Mouse (Mus musculus) liver (tissue): ENCODE measurements at regions not wholly inside any gene's neighbourhood (a gene's known extent, or its start where the extent isn't known, plus 50 kb on each side); places are given as distances from the start of the nearest gene placed in this dataset.

Experiments
- DNase-seq: peaks from one replicate; pipeline ENCODE4 v3.0.0-alpha.2; 2020; ENCODE audit warnings: mixed read lengths

DNA sequence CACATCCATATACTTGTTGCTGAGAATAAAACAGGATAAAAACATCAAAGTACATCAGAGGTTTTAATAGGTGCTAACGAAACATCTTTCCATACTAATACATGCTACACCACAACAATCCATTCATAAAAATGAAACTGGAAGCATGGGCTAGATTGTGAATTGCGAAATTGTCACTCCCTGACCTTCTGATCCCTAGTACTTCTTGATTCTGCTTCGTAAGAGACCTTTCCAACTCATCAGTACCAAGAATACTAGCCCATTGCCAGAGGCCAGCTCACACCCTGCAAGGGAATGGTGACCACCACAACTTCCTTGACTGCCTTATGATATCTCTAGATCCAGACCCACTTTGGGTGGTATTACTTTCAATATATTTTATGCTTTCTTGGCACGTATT is 177.3 kb upstream of the Cdyl start:
- DNase-seq = no peak

DNA sequence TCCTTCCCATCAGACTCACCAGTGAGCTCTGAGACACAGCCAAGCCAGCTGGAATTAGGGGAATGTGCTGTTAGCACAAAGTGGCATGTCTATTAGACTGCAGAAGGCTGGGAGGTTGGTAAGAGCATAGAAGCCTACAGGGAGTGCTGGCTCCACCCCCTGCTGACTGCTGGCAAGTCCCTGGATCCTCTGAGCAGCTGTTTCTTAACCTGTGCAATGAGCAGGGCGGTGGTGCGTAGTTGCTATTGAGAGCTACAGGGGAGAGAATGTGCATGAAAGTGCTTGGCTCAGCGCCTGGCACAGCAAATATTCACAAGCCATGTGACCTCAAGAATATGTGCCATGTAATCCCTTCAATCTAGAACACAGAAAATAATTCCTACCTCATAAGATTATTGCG is 173.5 kb upstream of the Cdyl start:
- DNase-seq = no peak

DNA sequence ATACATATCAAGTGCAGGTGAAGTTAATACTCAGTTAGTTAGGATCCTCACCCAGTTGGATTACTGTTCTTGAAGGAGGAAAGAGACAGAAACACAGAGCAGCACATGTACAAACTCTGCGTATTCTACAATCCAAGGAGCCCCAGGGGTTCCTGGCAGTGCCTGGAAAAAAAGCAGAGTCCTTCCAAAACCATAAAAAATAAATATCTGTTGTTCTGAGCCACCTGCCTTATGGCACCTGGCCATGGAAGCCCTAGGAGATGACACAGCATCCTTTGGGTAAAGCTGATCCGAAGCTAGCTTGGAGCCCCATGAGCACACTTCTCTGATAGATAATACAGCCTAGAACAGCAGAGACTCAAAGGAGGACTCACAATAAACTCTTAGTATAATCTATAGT is 159.9 kb upstream of the Cdyl start:
- no peak for DNase-seq

DNA sequence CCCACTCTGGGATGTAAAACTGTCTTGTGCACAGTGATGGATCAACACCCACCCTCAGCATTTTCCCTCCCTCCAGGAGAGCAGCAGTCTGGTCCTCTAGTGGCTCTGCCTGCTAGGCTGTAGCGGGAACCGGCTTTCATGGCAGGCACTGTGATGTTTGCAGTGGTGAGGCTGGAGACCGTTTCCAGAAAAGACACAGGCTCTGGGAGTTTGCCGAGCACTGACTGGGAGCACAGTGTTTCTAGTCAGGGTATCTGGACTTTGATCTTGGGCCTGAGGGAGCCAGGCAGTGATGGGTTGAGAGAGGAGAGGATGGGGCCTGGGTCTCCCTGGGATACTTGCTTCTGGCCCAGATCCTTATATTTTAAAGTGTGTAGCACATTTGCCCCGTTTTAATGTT is 158.7 kb upstream of the Cdyl start:
- no peak for DNase-seq

DNA sequence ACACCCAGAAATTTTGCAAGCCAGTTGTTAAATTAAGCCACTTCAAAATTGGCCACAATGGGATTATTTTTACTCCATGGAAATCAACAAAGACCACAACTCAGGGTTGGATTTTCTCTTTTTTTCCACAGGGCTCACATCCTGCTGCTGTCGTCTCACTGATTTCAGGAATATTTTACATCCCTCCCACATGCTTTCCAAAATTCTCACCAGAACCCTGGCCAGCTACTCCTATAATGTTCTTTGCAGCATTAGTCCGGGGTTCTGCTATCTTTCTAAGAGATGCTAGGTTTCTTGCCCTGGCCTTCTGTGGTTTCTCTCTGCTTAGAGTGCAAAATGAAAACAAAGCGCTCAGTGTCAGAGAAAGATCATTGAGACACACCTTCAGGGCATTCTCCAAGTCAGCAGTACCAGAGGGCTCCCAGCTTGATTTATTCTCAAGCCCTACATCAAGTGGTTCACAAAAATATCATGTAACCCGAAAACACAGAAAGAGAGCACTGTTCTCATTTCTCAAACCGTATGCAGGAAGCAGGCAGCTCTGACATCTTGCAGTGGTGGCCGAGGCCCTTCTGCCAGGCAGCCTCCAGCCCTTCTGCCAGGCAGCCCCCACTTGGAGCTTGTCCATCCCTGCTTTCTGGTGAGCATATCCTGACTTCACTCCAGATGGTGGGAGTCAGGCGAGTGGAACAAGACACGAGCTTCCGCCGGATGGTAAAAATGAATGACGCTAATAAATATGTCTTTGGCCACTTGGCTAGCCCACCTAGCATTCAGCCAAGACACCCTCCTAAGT is 158.1 kb upstream of the Cdyl start:
- DNase-seq = no peak

DNA sequence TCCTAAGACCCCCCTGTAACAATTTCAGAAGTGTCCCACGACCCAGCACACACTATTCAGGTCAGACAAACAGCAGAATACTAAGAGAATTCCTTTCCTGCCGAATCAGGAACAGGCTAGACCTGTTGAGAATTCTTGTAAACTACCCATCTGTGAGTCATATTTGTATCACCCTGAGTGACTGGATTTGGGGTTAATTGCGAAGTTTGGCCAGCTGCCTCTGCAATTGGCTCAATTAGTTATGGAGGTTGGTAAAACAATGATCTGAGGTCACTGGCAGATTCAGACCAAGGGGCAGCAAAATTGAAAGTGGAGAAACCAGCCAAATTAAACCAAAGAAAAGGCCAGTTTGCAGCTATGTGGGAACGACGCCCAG is 157.5 kb upstream of the Cdyl start:
- no peak for DNase-seq

DNA sequence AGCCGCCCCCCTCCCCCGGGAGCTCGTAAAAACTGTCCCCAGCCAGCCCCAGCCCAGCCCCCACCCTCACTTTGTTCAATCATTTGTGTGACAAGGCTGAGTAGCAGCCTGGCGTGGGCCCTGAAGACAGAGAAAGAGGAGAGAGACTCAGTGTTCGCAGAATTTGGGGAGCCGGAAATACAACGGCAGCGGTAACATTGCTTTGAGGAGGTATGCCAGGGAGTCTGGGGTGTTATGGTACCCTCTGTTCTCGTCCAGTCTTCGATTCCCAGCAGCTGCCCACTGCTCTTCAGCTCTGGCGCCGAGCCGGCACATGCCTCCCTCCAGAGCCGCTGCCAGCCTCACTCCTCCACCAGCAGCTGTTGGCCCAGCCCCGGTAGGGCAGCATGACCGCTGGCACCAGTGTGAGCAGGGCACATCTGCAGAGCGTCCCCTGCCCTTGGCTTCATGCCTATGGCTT is 156.2 kb upstream of the Cdyl start:
- DNase-seq = no peak

DNA sequence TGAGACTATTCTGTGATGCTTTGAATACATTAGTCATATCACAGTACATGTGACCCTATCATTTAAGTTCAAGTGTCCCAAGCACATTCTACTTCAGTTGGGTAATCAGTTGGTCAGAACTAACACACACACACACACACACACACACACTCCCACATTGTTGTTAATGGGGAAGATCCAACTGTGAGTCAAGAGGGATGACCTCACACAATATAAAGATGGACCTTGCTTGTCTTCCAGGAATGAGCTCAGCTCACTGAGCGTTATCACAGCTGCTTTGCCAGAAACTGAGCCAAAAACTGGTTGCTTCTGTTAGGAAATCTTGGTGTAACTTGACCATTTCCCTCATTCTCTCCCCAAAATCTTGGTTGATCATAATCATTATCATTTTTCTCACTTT is 152.4 kb upstream of the Cdyl start:
- DNase-seq = no peak

DNA sequence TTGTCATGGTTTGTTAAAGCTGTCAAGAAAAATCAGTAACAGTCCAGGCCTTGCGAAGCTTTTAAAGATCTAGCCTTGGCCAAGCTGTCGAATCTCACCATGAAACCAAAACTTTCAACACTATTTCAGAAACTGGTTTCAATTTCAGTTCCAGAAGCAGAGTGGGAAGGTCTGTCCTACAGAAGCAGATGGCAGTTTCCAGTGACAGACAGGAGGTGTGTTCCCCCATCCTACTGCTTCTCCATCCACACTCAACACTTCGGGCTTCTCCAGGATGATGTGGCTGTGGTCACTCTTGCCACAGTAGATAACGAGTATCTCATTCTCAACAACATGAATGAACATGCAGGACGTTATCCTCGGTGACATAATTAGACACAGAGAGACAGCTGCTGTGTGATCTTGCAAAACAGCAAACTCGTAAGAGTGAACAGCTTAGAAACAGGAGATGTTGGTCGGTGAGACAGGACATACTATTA is 147.6 kb upstream of the Cdyl start:
- no peak for DNase-seq

DNA sequence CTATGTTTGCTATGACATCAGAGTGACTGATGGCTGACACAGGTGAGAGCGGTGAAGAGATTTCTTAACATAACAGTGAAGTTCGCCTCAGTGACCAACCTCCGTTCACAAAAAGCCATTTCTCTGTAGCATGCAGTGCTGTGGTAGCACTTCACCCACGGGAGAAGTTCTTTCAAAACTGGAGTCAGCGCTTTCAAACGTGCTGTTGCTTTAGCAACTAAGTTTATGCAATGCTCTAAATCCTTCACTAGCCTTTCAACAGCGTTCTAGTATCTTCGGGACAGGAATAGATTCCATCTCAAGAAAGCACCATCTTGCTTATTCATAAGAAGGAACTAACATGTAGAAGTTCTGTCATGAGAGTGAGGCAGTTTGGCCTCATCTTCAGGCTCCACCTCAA is 146.5 kb upstream of the Cdyl start:
- DNase-seq = no peak

DNA sequence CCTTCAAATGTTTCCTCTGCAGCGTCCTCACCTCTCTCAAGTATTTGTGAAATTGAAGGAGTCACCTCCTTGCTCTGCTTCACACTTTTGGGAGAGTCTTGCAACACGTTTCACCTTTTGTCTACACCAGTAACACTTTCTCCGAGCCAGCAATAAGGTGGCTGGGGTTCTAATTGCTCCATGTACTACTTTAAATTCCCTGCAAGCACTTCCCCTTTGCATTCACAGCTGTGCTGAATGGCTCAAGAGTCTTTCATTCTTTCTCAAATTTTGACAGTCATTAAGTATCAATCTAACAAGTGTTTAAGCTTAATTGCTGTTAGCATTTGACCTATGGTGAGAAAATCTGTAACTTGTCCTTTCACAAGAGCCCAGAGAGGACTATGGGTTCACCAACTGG is 144.3 kb upstream of the Cdyl start:
- no peak for DNase-seq

DNA sequence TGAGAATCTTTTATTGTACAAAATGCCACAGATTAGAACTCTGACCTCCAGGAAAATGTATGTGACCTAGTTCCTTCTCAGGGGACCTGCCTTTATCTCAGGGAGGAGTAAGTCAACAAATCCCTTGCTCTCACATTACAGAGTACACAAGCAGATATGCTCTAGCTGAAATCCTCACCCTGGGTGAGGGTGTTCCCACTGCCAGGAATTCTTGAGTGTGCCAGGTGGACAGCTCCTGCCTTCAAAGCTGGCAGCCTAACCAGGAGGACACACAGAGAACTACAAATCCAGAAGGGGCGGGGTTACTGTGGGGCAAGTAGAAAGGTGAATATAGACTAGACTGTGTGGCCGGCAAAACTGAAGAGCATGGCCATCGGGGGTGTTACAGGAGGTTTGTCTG is 141.9 kb upstream of the Cdyl start:
- no peak for DNase-seq

DNA sequence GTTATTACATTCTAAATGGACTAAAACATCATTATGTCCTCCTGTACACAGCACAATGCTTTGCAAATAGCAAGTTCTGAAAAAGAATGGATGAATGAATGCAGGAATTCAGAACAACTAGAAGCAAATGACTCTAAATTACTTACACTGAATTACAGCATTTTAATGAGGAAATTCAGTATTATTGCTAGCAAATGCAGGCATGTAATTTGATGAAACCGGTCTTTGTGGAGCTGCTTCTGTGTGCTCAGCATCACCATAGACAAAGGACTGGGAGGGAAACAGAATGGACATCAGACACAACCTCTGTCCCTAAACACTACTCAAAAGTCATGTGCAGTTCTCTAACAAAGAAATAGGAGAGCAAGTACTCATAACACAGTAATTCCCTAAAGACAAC is 137.4 kb upstream of the Cdyl start:
- no peak for DNase-seq

DNA sequence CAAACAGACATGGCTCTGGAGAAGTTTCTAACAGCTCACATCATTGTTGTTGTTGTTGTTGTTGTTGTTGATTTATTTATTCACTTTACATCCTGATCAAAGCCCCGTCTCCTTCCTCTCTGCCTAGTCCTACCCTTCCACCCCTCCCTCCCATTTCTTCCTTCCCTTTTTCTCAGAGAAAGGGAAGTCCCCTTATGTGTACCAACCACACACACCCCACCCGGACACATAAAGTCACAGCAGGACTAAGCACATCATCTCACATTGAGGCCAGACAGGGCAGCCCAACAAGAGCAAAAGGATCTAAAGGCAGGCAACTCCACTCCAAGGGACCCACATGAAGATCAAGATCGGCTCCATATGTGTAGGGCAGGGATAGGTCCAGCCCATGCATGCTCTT is 130.1 kb upstream of the Cdyl start:
- DNase-seq = no peak

DNA sequence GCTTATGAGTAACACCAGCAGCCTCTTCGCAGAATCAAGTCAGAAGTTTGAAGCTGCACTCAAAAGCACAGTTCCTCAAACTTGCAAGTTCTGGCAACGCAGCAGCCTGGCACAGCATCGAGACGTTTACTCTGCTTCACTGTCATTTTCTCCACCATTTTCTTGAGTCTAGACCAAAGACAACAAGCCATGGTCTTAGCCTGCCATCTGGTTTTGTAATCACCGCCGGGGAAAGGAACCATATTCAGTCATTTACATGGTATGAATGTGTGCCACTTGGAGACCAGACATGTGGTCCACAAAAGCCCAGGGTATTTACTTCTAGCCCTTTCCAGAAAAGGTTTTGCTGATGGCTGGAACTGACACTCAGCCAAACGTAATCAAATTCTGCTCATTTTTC is 122.5 kb upstream of the Cdyl start:
- DNase-seq = no peak

DNA sequence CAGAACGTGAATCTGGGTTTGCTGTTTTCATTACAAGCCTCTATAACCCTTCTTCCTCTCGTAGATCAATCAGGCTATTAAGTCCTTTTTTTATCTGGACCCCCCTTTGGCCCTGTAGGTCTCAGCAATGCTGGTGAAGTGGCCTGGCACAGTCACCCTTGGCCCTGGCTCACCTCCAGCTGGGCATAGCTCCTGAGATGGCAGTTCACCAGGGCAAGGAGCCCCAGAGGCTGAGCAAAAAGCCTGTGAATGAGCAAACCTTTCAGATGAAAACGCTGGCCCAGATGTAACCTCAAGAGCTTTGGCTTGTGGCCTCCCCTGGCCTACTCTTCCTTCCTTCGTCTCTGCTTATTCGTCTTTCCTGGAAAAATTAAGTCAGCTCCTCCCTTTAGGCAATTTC is 121.7 kb upstream of the Cdyl start:
- no peak for DNase-seq

DNA sequence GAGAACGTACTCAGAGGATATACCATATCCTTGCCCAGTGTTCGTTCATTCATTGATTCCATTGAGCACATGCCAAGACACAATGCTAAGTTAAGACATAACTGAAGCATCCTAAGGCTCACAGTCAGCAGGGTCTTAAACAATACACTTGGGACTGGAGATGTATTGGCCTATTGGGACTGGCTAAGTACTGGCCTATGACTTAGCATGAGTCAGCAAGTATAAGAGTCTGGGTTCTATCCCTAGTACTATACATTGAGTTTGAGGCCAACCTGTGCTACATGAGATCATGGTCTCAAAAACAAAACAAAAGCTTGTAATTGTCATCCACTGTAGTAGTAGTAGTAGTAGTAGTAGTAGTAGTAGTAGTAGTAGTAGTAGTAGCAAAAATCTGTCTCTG is 119.2 kb upstream of the Cdyl start:
- no peak for DNase-seq

DNA sequence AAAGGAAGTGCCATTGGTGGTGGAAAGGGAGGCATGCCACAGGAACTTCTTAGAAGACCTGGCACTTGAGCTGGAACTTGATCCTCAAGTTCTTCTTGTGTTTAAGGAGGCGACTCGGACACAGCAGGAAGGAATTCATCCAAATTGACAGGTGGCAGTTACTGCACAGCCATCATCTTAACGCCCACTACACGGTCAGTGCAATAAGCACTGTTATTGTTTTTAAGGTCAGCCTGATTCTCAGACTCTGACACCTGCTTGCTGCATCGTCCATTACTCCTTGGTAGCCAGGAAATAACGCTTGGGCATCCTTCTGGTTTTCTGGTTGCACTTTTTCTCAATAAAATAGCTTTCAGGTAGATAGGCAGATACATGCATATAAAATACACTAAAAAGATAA is 118.6 kb upstream of the Cdyl start:
- no peak for DNase-seq

DNA sequence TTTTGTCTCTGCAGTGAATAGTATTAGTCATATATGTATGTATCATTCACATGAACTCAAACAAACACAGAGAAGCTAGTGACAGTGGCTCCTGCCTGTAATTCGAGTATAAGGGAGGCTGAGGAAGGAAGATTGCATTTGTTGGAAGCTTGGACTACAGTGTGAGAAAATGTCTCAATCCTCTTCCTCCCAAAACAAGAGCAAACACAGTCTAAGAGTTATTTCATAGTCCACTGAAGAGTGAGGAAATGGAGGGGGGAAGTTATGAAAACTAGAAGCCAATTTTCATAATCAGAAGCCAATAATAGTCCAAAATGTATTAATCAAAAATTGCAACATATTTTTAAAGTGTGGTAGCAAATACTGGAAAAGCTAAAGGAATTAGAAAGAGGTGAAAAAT is 95.6 kb upstream of the Cdyl start:
- no peak for DNase-seq

DNA sequence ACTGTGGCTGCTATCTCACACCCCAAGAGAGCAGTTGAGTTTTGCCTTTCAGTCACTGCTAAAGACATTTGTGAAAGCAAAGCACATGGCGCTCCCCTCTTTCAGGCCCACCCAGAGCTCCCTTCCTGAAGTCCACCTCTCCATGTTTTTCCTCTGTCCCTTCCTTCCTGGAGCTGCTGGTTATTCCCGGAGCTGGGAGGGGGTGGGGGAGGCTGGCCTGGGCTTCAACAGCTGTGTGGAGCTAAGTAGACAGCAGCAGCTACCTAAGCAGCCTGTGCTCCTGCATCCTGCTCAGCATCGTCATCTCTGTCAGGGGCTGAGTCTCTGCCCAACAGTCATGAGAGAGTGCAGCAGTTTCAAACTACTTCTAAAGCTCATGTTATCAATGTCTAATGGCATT is 78.0 kb upstream of the Cdyl start:
- peak; percentile 31 for DNase-seq

DNA sequence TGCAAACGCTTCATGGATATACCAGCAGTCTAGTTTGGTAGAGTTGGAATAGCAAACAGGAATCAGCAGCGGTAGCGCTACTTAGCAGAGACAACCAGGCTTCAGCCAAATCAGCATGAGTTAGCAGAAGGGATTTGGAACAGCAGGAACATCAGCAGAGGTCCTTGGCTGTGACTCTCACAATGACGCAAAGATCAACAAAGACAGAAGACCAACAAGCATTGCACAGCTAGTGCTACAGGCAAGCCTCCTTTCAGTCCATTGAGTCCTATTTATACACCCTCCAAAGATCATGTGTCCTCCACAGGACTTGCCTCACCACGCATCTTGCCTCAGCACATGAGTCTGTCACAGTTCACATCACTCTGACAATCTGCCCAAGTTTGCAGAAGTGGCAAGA is 61.6 kb upstream of the Cdyl start:
- DNase-seq = no peak

DNA sequence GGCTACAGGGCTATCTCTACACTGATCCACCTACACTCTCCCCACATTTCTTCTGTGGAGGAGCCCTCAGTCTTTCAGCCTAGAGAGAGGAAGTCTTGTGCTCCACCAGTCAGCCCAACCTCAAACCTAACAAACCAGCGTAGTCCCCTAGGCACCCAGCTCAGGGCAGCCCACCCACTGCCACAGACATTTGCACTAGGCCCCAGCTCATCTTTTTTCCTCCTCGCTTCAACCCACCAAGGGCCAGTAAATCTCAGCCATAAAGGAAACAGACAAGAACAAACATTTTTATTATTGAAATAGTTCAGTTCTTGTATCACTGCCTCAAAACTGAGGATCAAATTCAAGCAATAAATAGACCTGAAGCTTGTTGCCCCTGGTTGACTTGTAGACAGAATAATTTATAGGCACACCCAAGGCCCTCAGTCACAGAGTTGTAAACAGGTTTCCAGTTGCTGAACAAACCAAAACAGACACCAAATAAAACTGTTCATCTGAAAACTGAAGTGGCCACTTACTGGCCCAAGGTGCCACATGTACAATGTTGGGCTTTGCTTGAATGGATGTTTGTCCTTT is 58.0 kb upstream of the Cdyl start:
- DNase-seq = no peak

DNA sequence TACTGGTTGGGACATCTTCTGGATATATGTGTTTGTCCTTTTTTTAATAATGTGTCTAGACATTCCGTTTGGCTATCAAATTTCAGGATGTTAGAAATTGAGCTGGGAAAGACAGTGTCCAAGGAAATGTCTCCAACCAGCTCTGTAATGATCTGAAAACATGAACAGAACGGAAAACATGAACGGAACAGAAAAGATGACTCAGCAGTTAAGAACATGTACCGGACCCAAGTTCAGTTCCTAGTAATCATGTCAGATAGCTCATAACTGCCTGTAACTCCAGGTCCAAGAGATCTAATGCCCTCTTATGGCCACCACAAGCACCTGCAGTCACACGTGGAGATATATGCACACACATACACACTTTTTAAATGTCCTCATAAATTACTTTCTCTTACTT is 56.6 kb upstream of the Cdyl start:
- no peak for DNase-seq

DNA sequence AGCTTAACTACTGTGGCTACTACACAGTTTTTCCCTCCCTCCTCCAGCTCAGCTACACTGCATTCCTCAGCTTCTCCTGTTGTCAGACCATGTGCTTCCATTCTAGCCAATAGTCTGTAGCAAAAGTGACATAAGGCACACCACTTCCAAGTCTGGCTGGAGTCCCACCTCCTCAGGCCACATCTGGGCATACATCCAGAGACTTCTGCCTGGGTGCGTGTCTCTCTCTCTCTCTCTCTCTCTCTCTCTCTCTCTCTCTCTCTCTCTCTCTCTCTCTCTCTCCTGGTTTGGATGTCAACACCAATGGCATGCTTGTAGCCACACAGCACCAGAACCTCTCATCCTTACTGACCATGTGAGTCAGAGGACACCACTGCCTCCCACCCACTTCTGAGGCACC is 55.6 kb upstream of the Cdyl start:
- DNase-seq = no peak

DNA sequence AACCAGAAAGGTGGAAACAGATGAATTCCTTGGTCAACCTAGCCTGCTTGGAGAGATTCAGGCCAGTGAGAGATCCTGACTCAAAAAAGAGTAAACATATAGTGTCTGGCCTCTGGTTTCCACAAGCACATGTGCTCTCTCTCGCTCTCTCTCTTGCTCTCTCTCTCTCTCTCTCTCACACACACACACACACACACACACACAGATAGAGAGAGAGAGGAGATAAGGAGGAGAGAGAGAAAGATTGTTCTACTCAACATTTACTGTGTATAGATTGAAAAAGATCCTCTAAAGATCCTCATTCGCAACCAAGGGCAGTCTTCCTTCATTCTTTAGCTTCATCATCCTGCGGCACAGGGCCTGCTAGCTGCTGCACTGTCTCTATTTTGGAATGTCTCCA is 54.9 kb upstream of the Cdyl start:
- DNase-seq = no peak
